Mouse (Mus musculus): ENCODE data around the gene Dnajb14. TPM values are rescaled to one million over a fixed set of nuclear protein-coding genes. Genes with fewer than 3 reads are reported as not detected.

The Dnajb14 gene
- 12.8 and 13.7 TPM in 2 replicates for polyA plus RNA-seq (2015; fragmentation: Nextera tagmentation; extraction: Ambion mirVana)

DNA sequence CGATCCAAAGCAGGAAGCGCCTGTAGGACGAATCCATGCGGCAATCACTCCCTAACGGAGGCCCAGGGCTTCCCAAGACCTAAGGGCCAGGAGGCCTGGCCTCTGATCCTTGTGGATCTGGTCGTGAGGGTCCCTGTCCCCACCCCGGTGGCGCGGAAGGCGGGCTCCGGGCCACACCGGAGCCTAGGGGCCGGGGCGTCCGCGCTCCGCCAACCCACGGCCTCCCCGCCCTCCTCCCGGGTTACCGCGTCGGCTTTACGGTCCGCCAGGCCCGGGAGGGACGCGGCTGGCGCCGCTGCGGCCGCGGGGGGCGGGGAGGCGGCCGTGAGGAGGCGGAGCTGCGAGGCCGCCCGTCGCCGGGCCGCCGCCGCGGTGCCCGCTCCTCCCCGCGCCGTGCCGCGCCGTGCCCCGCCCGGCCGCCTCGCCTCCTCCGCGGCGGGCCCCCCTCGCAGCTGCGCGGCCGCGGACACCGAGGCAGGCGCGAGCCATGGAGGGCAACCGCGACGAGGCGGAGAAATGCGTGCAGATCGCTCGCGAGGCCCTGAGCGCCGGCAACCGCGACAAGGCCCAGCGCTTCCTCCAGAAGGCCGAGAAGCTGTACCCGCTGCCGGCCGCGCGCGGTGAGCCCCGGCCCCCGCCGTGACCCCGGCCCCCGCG lies at the start of gene Dnajb14:
Gene Dnajb14 (plus strand): TSS at position 239 of the 657 bp plus-strand sequence.

DNA sequence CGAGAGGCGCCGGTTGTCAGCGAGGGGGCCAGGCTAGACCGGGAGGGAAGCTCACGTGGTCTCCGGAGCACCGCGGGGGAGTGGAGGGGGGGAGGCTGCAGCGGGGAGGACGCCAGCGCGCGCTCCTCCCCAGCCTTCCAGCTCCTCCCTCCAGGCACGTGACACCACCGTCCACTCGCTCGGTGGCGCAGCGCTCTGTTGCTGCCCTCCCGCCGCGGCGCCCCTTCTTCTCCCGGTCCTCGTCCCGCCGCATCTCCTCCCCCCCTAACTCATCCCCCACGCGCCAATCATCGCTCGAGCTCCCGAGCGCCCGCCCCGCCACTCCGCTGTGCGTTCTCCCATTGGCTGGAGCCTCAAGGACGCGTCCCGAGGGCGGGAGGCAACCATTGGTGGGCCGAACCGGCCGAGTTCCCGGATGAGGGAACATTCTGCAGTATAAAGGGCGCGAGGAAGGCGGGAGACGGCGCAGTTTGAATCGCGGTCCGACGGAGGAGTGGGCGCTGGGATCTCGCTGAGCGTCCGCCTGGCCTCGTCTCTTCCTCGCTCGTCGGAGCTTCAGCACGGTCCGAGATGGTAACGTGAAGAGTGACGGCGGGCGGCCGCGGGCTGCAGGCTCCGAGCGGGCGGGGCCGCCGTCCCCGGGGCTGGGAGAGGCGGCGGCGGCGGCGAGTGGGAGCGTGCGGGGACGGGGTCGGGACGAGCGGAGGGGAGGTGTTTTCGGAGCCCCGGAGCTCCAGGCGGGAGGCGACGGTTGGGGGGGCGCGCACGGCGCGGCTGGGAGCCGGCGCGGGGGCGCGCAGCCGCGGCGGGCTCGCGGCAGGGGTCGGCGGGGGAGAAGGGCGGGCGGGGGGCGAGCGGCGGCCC lies 3.1 kb upstream of the Dnajb14 start, which contains the start of gene H2afz:
Gene H2afz (plus strand): TSS at position 364 of the 864 bp plus-strand sequence.

DNA sequence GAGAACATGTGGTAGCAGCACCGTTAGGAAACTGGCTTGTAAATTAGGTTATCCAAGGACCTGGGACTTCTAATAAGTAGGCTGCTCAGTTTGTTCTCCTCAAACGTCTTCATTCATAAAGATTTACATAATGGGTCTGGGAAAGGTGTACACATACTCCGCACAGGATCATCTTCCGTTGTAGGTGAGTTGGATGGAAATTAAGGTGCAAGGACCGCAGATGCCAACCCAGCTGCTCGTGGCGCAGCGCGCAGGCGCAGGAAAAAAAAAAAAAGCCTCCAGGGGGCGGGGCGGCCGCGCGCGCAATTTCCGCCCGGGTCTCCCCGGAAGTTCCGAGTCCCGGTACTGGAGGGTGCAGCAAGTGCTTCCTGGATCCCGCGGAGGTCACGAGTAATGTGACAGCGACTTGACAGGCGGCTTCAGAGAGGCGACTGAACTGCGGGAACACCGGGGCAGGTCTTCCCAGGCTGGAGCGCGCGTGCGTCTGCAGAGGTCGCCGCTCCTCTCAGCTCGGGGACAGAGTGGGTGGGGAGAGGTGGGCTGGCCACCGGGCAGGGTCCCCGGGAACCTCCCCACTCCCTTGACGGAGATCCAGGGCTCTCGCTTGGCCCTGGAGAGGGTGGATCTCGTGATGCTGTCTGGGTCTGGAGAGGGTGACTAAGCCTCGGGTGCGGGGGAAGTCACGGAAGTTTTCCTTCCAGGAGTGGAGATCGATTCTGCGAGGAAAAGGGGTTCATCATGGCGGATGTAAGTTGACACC lies 50.9 kb downstream of the Dnajb14 start, which contains the start of gene Lamtor3:
Gene Lamtor3 (plus strand): TSS at position 335 of the 760 bp plus-strand sequence.

Other genes with a start within 250 kb of the Dnajb14 start
- 2.9 and 4.2 TPM in 2 replicates for gene Ddit4l, start 246.1 kb upstream of the Dnajb14 start, polyA plus RNA-seq (2015; fragmentation: Nextera tagmentation; extraction: Ambion mirVana)
- gene Gm21962, start 196.2 kb upstream of the Dnajb14 start, polyA plus RNA-seq (2015; fragmentation: Nextera tagmentation; extraction: Ambion mirVana): not detected in 2 replicates
- 2,546 and 2,660 TPM in 2 replicates for gene H2afz, start 3.2 kb upstream of the Dnajb14 start, polyA plus RNA-seq (2015; fragmentation: Nextera tagmentation; extraction: Ambion mirVana)
- 110 and 117 TPM in 2 replicates for gene Lamtor3, start 50.8 kb downstream of the Dnajb14 start, polyA plus RNA-seq (2015; fragmentation: Nextera tagmentation; extraction: Ambion mirVana)
- gene Dapp1, start 113.9 kb downstream of the Dnajb14 start, polyA plus RNA-seq (2015; fragmentation: Nextera tagmentation; extraction: Ambion mirVana): 8.7 and 10.6 TPM in 2 replicates
- gene 1110002E22Rik, start 197.4 kb downstream of the Dnajb14 start, polyA plus RNA-seq (2015; fragmentation: Nextera tagmentation; extraction: Ambion mirVana): 0.07 and 0.08 TPM in 2 replicates
- 0.21 TPM in 1 of 2 replicates, not detected in the other for gene Gm5105, start 199.7 kb downstream of the Dnajb14 start, polyA plus RNA-seq (2015; fragmentation: Nextera tagmentation; extraction: Ambion mirVana)

Measured in urinary bladder, postnatal 0 days (tissue).